Mouse (Mus musculus) common myeloid progenitor, adult 5-6 weeks (primary cell): Measurements from ENCODE around the gene Smco2. TPM values are rescaled to one million over a fixed set of nuclear protein-coding genes. Genes with fewer than 3 reads are reported as not detected.

Experiments
- ATAC-seq: replicated peaks from 2 replicates; pipeline ENCODE4 v1.8.0; 2016; ENCODE audit warnings: low read depth, mild to moderate bottlenecking, moderate TSS enrichment, inconsistent platforms; ENCODE audit not compliant: poor library complexity, severe bottlenecking
- total RNA-seq: library from RNA; stranded (forward); fragments of 200-1000, 187-1606 nt; gene quantifications from 2 replicates; pipeline ENCODE4 v1.2.3, GENCODE M21; 2017

The Smco2 gene
- not detected in 2 replicates for total RNA-seq

- ATAC-seq = no peak
These were observed at the start of gene Smco2 for GRCm38 (mm10) chr6:146850050-146850449. TSS of gene Smco2 (plus strand) at chr6:146850104.

GRCm38 (mm10) chr6:146809991-146810390, 39.9 kb upstream of the Smco2 start:
- no peak for ATAC-seq

GRCm38 (mm10) chr6:146813007-146813406, 36.9 kb upstream of the Smco2 start:
- ATAC-seq = no peak

GRCm38 (mm10) chr6:146820177-146820965, 29.5 kb upstream of the Smco2 start:
- ATAC-seq = no peak

- no peak for ATAC-seq
These were observed 27.9 kb upstream of the Smco2 start for GRCm38 (mm10) chr6:146821958-146822357.

- peak; percentile 94 for ATAC-seq
These were observed 25.0 kb upstream of the Smco2 start for GRCm38 (mm10) chr6:146824727-146825486.

- no peak for ATAC-seq
These were observed 24.5 kb upstream of the Smco2 start for GRCm38 (mm10) chr6:146825487-146825773.

GRCm38 (mm10) chr6:146831320-146831719, 18.6 kb upstream of the Smco2 start:
- no peak for ATAC-seq

- ATAC-seq = peak; percentile 96
These were observed 16.2 kb upstream of the Smco2 start for GRCm38 (mm10) chr6:146833485-146834314.

- ATAC-seq = no peak
These were observed 15.6 kb upstream of the Smco2 start for GRCm38 (mm10) chr6:146834342-146834741.

- ATAC-seq = no peak
These were observed 14.1 kb upstream of the Smco2 start for GRCm38 (mm10) chr6:146835784-146836183.

GRCm38 (mm10) chr6:146837316-146837715, 12.6 kb upstream of the Smco2 start:
- no peak for ATAC-seq

- no peak for ATAC-seq
These were observed 11.5 kb upstream of the Smco2 start for GRCm38 (mm10) chr6:146838366-146838765.

GRCm38 (mm10) chr6:146838863-146839262, 11.0 kb upstream of the Smco2 start:
- ATAC-seq = no peak

- ATAC-seq = no peak
These were observed 5.0 kb upstream of the Smco2 start for GRCm38 (mm10) chr6:146844867-146845266.

GRCm38 (mm10) chr6:146845347-146845746, 4.6 kb upstream of the Smco2 start:
- ATAC-seq = no peak

GRCm38 (mm10) chr6:146845961-146846750, 3.7 kb upstream of the Smco2 start:
- 0 out of 2 replicates have a peak, but pooled peaks have one; percentile 23 for ATAC-seq

- ATAC-seq = no peak
These were observed 2.5 kb upstream of the Smco2 start for GRCm38 (mm10) chr6:146847402-146847801.

GRCm38 (mm10) chr6:146848281-146848680, 1.6 kb upstream of the Smco2 start:
- no peak for ATAC-seq

GRCm38 (mm10) chr6:146851916-146852315, 2.0 kb downstream of the Smco2 start:
- no peak for ATAC-seq
